Mouse (Mus musculus) stomach, postnatal 0 days (tissue): Measurements from ENCODE around the gene Casp2. TPM values are rescaled to one million over a fixed set of nuclear protein-coding genes. Genes with fewer than 3 reads are reported as not detected.

Experiments
- ATAC-seq: fragments of 200-750 bp; cut with Nextera tagmentation; 2 replicates; pipeline ENCODE4 v1.8.0; 2017; ENCODE audit not compliant: low FRiP score, low TSS enrichment
- DNase-seq: peaks from one replicate; pipeline ENCODE4 v3.0.0-alpha.2; 2016; ENCODE audit warnings: low spot score
- H3K27ac ChIP-seq: fragments of 300-500 bp; sonication (generic); replicated peaks from 2 replicates; pipeline ENCODE4 v1.5.1; 2014; ENCODE audit warnings: mild to moderate bottlenecking, control low read depth
- H3K27me3 ChIP-seq: fragments of 300-500 bp; sonication (generic); 2 replicates; pipeline ENCODE4 v1.6.1; 2014; ENCODE audit warnings: low read length; ENCODE audit not compliant: control insufficient read depth, insufficient read depth
- H3K36me3 ChIP-seq: fragments of 300-500 bp; sonication (generic); 2 replicates; pipeline ENCODE4 v1.6.1; 2014; ENCODE audit warnings: low read length, mixed read lengths; ENCODE audit not compliant: control insufficient read depth, insufficient read depth
- H3K4me1 ChIP-seq: fragments of 300-500 bp; sonication (generic); replicated peaks from 2 replicates; pipeline ENCODE4 v1.6.1; 2014; ENCODE audit warnings: antibody characterized with exemption; ENCODE audit not compliant: control insufficient read depth, insufficient read depth
- H3K4me2 ChIP-seq: fragments of 300-500 bp; sonication (generic); replicated peaks from 2 replicates; pipeline ENCODE4 v1.6.1; 2014; ENCODE audit warnings: low read depth, mild to moderate bottlenecking, control low read depth, moderate library complexity
- H3K4me3 ChIP-seq: fragments of 300-500 bp; sonication (generic); 2 replicates; pipeline ENCODE4 v1.5.1; 2014; ENCODE audit warnings: low read depth, low read length, control low read depth
- H3K9ac ChIP-seq: fragments of 300-500 bp; sonication (generic); 2 replicates; pipeline ENCODE4 v1.6.1; 2014; ENCODE audit warnings: mild to moderate bottlenecking, low read length, control low read depth, mixed read lengths
- H3K9me3 ChIP-seq: fragments of 300-500 bp; sonication (generic); 2 replicates; pipeline ENCODE4 v1.6.1; 2016; ENCODE audit warnings: low read length; ENCODE audit not compliant: control insufficient read depth
- CTCF ChIP-seq: IDR thresholded peaks from 2 replicates; pipeline ENCODE4 v1.5.1; 2016; ENCODE audit warnings: antibody characterized with exemption, low read depth, mild to moderate bottlenecking, moderate library complexity
- EP300 ChIP-seq: optimal IDR thresholded peaks from 2 replicates; pipeline ENCODE3; 2016; ENCODE audit warnings: antibody characterized with exemption
- WGBS: fragments of 180-500 bp; shearing (Covaris S2); extraction: QIAGEN DNeasy Blood & Tissue Kit; methylation state at CpG from one replicate; pipeline ENCODE4 v1.1.7; 2014; 5-methylcytosine and 5-hydroxymethylcytosine counted together
- polyA plus RNA-seq: library from polyadenylated mRNA; unstranded; fragments of >200 nt; fragmentation: Nextera tagmentation; extraction: Ambion mirVana; gene quantifications from 2 replicates; pipeline ENCODE4 v1.2.1, GENCODE M21; 2015

The Casp2 gene
- polyA plus RNA-seq, 1 experiment from 2014 or later = 20.2 TPM

DNA sequence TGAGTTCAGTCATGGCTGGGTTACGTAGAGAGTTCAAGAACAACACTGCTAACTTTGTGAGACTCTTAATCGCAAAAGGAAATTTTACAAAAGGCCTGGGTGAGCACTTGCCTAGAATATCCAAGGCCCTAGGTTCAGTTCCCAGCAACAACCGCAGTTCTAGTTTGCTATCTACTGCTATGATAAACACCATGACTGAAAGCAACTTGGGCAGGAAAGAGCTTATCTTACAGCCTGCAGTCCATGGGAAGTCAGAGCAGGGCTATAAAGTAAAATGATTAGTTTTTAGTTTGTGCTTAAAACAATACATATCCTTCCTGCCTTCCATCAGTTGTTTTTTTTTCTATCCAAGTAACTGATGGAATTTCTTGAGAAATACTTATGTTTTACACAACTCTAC is 61.7 kb downstream of the Casp2 start:
- DNase-seq (no peak), ATAC-seq (no peak)
- Histone ChIP-seq H3K27ac (no peak overlapping the region), H3K4me1 (0 out of 2 replicates have a peak, but pooled peaks cover 3% of the 10 kb centered on the region), H3K36me3 (no peaks in the 10 kb centered on the region), H3K9ac (no peak overlapping the region), H3K27me3 (no peaks in the 10 kb centered on the region; the same call in 1 of the 2 replicates), H3K4me3 (no peak overlapping the region), H3K9me3 (no peaks in the 10 kb centered on the region), H3K4me2 (no peak overlapping the region)
- WGBS = 83% methylated on average over 3 of the region's 3 CpGs
- TF ChIP-seq EP300 = no peak
- no peak for TF ChIP-seq CTCF

GRCm38 (mm10) chr6:42328757-42329156 is 64.0 kb downstream of the Casp2 start:
- no peaks in the 10 kb centered on the region for H3K9me3 ChIP-seq
- no peaks in the 10 kb centered on the region; the same call in 1 of the 2 replicates for H3K27me3 ChIP-seq
- WGBS = 73% methylated on average over 3 of the region's 3 CpGs
- ATAC-seq (no peak), DNase-seq (no peak)
- no peaks in the 10 kb centered on the region for H3K36me3 ChIP-seq
- no peak overlapping the region for H3K27ac ChIP-seq
- H3K9ac ChIP-seq = no peak overlapping the region
- H3K4me1 ChIP-seq = 0 out of 2 replicates have a peak, but pooled peaks cover 2% of the 10 kb centered on the region
- TF ChIP-seq EP300 = no peak
- no peak overlapping the region for H3K4me3 ChIP-seq
- H3K4me2 ChIP-seq = no peak overlapping the region

DNA sequence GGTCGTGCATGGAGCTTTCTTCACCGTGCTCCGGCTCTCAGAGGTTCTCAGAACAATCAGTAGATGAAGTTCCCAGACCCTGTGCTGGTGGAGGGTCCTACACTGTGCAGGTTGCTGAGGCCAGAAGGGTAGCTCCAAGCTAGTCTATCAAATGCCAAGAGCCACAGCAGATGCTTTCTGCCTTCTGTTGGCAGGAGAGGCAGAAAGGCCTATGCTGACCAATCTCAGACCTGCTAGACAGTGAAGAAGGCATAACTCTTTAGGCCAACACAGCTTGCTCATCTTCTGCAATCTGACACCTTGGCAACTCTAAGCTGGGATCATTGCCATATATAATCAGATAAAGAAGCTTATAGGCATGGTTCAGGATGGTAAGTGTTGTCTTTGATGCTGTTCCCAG is 65.4 kb downstream of the Casp2 start:
- ATAC-seq (peak; percentile 21; the same call in 1 of the 2 replicates), DNase-seq (no peak)
- TF ChIP-seq EP300 (no peak), CTCF (no peak)
- Histone ChIP-seq H3K4me3 (no peak overlapping the region), H3K27ac (no peak overlapping the region), H3K4me2 (no peak overlapping the region), H3K27me3 (no peaks in the 10 kb centered on the region), H3K9me3 (no peaks in the 10 kb centered on the region), H3K9ac (no peak overlapping the region), H3K36me3 (no peaks in the 10 kb centered on the region), H3K4me1 (no peaks in the 10 kb centered on the region)
- 75% methylated on average over 3 of the region's 3 CpGs for WGBS

DNA sequence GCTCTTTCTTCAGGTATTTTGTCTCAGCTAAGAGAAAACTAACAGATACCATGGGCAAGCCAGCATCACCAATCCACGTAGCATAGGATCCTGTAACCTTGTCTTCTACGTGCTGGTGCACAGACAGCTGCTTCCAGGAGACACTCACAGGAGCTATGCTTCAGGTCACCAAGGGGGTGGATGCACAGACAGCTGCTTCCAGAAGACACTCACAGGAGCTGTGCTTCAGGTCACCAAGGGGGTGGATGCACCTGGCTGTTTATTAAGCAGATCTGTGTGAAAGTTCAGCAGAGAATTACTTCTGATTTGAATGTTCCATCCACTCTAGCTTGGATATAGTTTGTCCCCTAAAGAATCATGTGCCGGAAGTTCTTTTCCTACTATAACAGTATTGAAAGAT is 66.2 kb downstream of the Casp2 start:
- WGBS = 86% methylated on average over 3 of the region's 3 CpGs
- no peak for TF ChIP-seq CTCF
- TF ChIP-seq EP300 = no peak
- no peak overlapping the region for H3K4me3 ChIP-seq

More for the DNA sequence above, 66.2 kb downstream of the Casp2 start:
- no peaks in the 10 kb centered on the region for H3K4me1 ChIP-seq
- no peak overlapping the region for H3K9ac ChIP-seq
- no peaks in the 10 kb centered on the region for H3K27me3 ChIP-seq
- H3K9me3 ChIP-seq = no peaks in the 10 kb centered on the region
- ATAC-seq (no peak), DNase-seq (no peak)
- H3K36me3 ChIP-seq = no peaks in the 10 kb centered on the region
- no peak overlapping the region for H3K27ac ChIP-seq
- H3K4me2 ChIP-seq = no peak overlapping the region

Other genes starting within 250 kb of the Casp2 start
- gene Sva, start 226.6 kb upstream of the Casp2 start, polyA plus RNA-seq = not detected in 2 replicates
- gene Tas2r139, start 124.0 kb upstream of the Casp2 start, polyA plus RNA-seq = not detected in 2 replicates
- not detected in 2 replicates for gene Tas2r144, start 49.7 kb upstream of the Casp2 start, polyA plus RNA-seq
- gene Gstk1, start 19.1 kb upstream of the Casp2 start, polyA plus RNA-seq = 56.7 and 60.5 TPM in 2 replicates
- 24.6 and 28.2 TPM in 2 replicates for gene Tmem139, start 3.0 kb upstream of the Casp2 start, polyA plus RNA-seq
- gene Clcn1, start 21.7 kb downstream of the Casp2 start, polyA plus RNA-seq = 0.06 and 0.12 TPM in 2 replicates
- gene Fam131b, start 59.7 kb downstream of the Casp2 start, polyA plus RNA-seq = 0.10 and 0.12 TPM in 2 replicates
- gene Zyx, start 84.6 kb downstream of the Casp2 start, polyA plus RNA-seq = 60.5 and 68.0 TPM in 2 replicates
- gene Epha1, start 108.3 kb downstream of the Casp2 start, polyA plus RNA-seq = 19.9 and 20.1 TPM in 2 replicates
- not detected in 2 replicates for gene Tas2r143, start 135.3 kb downstream of the Casp2 start, polyA plus RNA-seq
- not detected in 2 replicates for gene Tas2r135, start 140.4 kb downstream of the Casp2 start, polyA plus RNA-seq
- gene Tas2r126, start 169.6 kb downstream of the Casp2 start, polyA plus RNA-seq = not detected in 2 replicates
- gene Olfr458, start 200.2 kb downstream of the Casp2 start, polyA plus RNA-seq = not detected in 2 replicates
- gene Olfr457, start 211.3 kb downstream of the Casp2 start, polyA plus RNA-seq = 0.02 TPM in 1 of 2 replicates, not detected in the other
- gene Olfr456, start 222.2 kb downstream of the Casp2 start, polyA plus RNA-seq = not detected in 2 replicates